15 mouse cellular contexts compared by ENCODE assay signal in the genomic region with DNA sequence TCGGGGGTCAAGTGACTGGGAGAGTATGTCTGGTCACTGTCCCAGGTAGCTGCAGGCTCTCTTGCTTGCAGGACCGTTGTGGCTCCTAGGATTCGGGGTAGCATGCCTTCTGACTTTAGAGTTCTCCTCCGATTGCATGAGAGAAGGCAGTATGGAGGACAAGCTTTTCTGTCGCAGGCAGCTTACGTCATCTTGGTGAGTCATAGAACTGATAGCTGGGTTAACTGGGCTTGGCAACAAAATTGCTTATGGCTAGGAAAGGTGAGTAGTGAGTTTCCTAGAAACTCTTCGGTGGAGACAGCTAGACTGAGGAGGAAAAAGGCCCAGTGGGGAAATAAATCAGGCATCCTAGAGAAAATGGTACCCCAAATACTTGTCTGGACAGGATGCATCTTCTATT.
"Had no signal": no experiment of that assay in that cellular context is flagged by ENCODE, and none has a peak within 500 bp of the region (broad histone marks: within the 10 kb centered on the region; RNA-seq: fewer than 3 reads in every experiment).

No protein-coding gene starts in this region.

- H3K4me1 ChIP-seq: neural tube, embryonic 15.5 days; stomach, embryonic 15.5 days had no signal

- H3K4me3 ChIP-seq: neural tube, embryonic 15.5 days; stomach, embryonic 15.5 days had no signal

- H3K27ac ChIP-seq: neural tube, embryonic 15.5 days; stomach, embryonic 15.5 days; stomach, postnatal 0 days had no signal

- H3K9me3 ChIP-seq: neural tube, embryonic 15.5 days; stomach, embryonic 15.5 days had no signal

- H3K9ac ChIP-seq: neural tube, embryonic 15.5 days; stomach, embryonic 15.5 days had no signal

- DNase-seq: retina, postnatal 1 day; right cerebral cortex, adult 18-20 months; right cerebral cortex, postnatal 14 days; right cerebral cortex, postnatal 25 days; right cerebral cortex, postnatal 4 days; spleen, adult 18-20 months; thymus, adult 18-20 months; thymus, adult 2 months; thymus, postnatal 14 days; thymus, postnatal 25 days; thymus, postnatal 36 days; thymus, postnatal 4 days had no signal

- H3K4me2 ChIP-seq: neural tube, embryonic 15.5 days; stomach, embryonic 15.5 days had no signal

- H3K27me3 ChIP-seq: neural tube, embryonic 15.5 days; stomach, embryonic 15.5 days had no signal

- H3K36me3 ChIP-seq: neural tube, embryonic 15.5 days; stomach, embryonic 15.5 days had no signal
